Mouse (Mus musculus) kidney, embryonic 14.5 days (tissue): ENCODE measurements at regions not wholly inside any gene's neighbourhood (a gene's known extent, or its start where the extent isn't known, plus 50 kb on each side); places are given as distances from the start of the nearest gene placed in this dataset.

Experiments used
- ATAC-seq: fragments of 200-750 bp; cut with Nextera tagmentation; 2 replicates; pipeline ENCODE4 v1.8.0; 2017; ENCODE audit warnings: moderate number of reproducible peaks, mild to moderate bottlenecking, moderate TSS enrichment, moderate library complexity; ENCODE audit not compliant: low FRiP score, low TSS enrichment
- H3K27ac ChIP-seq: fragments of 300-500 bp; sonication (generic); 2 replicates; pipeline ENCODE4 v1.5.1; 2014; ENCODE audit warnings: low read depth, mild to moderate bottlenecking, low read length, moderate library complexity, mixed read lengths
- H3K27me3 ChIP-seq: fragments of 300-500 bp; sonication (generic); 2 replicates; pipeline ENCODE4 v1.6.1; 2014; ENCODE audit warnings: mild to moderate bottlenecking, low read length; ENCODE audit not compliant: control insufficient read depth, insufficient read depth
- H3K36me3 ChIP-seq: fragments of 300-500 bp; sonication (generic); 2 replicates; pipeline ENCODE4 v1.6.1; 2014; ENCODE audit warnings: low read length, mixed read lengths; ENCODE audit not compliant: control insufficient read depth, insufficient read depth
- H3K4me1 ChIP-seq: fragments of 300-500 bp; sonication (generic); 2 replicates; pipeline ENCODE4 v1.6.1; 2014; ENCODE audit warnings: low read length, mixed read lengths; ENCODE audit not compliant: control insufficient read depth, insufficient read depth
- H3K4me2 ChIP-seq: fragments of 300-500 bp; sonication (generic); replicated peaks from 2 replicates; pipeline ENCODE4 v1.6.1; 2014; ENCODE audit warnings: low read depth, mild to moderate bottlenecking, low read length
- H3K4me3 ChIP-seq: fragments of 300-500 bp; sonication (generic); 2 replicates; pipeline ENCODE4 v1.5.1; 2014; ENCODE audit warnings: mild to moderate bottlenecking, low read length
- H3K9ac ChIP-seq: fragments of 300-500 bp; sonication (generic); 2 replicates; pipeline ENCODE4 v1.6.1; 2014; ENCODE audit warnings: low read depth, mild to moderate bottlenecking, low read length, moderate library complexity
- H3K9me3 ChIP-seq: fragments of 300-500 bp; sonication (generic); 2 replicates; pipeline ENCODE4 v1.6.1; 2016; ENCODE audit warnings: low read length; ENCODE audit not compliant: control insufficient read depth
- WGBS: fragments of 180-500 bp; shearing (Covaris S2); extraction: QIAGEN DNeasy Blood & Tissue Kit; methylation state at CpG from one replicate; pipeline ENCODE4 v1.1.7; 2014; 5-methylcytosine and 5-hydroxymethylcytosine counted together

DNA sequence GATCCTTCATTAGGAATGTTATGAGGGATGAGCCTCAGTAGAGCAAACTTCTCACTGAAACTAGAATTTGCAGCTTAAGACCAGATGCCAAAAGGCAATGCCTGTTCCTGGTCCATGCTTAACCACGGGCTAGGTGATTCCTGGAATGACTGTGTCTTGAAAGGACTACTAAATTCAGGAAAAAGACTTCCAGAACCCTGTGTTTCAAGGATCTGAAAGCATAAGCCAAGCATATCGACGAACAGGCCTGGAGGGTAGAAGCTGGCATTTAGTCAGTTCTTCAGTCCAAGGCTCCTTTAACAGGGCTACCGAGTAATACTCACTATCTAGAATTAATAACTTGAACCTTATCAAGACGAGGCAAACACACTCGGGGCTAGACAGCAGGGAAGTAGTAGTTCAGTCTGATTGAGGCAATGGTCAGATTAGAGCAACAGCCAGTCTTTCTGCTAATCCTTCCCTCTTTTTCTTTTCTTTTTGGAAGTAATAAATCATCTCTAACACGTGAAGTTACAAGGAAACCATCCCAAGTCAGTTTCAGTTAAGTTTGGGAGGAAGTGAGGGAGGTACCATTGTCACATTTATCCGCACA is 134.9 kb upstream of the Bmp2 start:
- Histone ChIP-seq H3K9ac (no peak overlapping the region), H3K27me3 (no peaks in the 10 kb centered on the region), H3K27ac (no peak overlapping the region), H3K36me3 (no peaks in the 10 kb centered on the region), H3K4me2 (no peak overlapping the region), H3K9me3 (no peaks in the 10 kb centered on the region), H3K4me3 (no peak overlapping the region), H3K4me1 (no peaks in the 10 kb centered on the region)
- ATAC-seq = no peak
- 73% methylated on average over 8 of the region's 8 CpGs for WGBS

DNA sequence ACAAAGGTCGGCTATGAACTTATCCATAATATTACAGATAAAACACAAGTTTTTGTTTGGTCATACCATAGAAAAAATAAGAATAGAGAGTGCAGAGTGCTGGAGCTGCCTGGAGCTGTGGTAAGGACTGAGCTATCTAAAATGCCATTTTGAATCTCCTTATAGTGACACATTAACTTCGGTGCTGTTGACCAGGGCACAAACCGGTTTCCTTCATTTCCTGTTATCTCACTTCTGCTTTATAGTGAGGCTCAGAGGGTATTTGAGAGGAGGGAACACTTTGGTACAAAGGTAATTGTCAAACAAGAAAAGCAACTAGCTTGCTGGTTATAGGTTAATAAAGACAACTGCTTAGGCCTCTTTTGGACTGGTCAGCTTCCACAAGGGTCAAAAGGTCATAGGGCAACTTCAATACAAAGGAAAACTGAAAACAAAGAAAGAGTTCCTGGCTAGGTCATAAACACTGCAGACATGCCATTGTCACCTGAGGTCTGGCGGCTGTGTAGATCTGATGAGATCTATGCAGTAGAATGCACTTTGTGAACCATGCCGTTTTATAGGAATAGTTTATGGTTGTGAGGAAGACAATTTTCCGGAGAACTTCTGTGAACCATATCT is 132.2 kb upstream of the Bmp2 start:
- Histone ChIP-seq H3K4me3 (no peak overlapping the region), H3K36me3 (no peaks in the 10 kb centered on the region), H3K27me3 (no peaks in the 10 kb centered on the region), H3K4me2 (no peak overlapping the region), H3K9me3 (no peaks in the 10 kb centered on the region), H3K4me1 (no peaks in the 10 kb centered on the region), H3K27ac (no peak overlapping the region), H3K9ac (no peak overlapping the region)
- WGBS = 76% methylated on average over 6 of the region's 6 CpGs
- ATAC-seq = no peak

DNA sequence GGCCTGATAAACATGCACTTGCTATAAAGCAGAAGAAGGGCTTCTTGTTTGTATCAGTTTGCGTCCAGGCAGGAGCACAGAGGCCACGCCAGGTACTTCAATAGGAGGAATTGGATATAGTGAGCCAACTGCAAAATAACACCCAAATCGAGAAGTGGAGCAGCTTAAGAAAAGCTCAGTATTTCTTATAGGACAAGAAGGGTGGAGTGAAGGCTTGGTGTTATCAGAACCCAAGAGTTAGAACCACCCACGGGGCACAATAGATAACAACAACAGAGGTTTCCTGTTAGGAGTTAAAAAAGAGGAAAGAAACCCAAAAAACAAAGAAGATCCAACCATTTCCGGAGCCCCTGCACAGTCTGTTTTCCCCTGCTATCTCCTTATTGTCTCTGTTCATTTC is 126.4 kb upstream of the Bmp2 start:
- H3K27ac ChIP-seq = no peak overlapping the region
- ATAC-seq = no peak
- H3K4me3 ChIP-seq = no peak overlapping the region
- WGBS = 88% methylated on average over 5 of the region's 5 CpGs
- H3K9me3 ChIP-seq = no peaks in the 10 kb centered on the region
- no peak overlapping the region for H3K4me2 ChIP-seq
- no peak overlapping the region for H3K9ac ChIP-seq
- no peaks in the 10 kb centered on the region for H3K36me3 ChIP-seq
- H3K4me1 ChIP-seq = no peaks in the 10 kb centered on the region
- no peaks in the 10 kb centered on the region for H3K27me3 ChIP-seq

DNA sequence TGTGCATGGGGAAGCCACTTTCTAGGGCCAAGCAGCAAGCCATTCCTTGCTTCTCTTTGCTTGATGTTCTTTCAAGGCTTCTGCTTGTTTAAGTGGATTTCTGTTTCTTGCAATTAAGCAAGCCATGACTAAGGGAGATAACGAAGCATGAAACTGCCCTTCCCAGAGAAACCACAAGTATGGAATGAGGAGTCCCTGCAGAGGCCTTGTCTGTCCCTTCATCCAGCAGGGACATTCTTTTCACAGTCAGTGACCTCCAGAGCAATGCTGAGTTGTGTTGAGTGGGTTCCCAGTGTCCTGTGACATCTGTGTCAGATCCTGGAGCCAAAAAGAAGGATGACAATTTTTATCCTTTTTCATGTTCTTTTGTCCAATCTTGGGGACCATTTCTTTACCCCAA is 124.9 kb upstream of the Bmp2 start:
- H3K9me3 ChIP-seq = no peaks in the 10 kb centered on the region
- H3K9ac ChIP-seq = no peak overlapping the region
- no peak overlapping the region for H3K4me3 ChIP-seq
- H3K27me3 ChIP-seq = no peaks in the 10 kb centered on the region
- no peak overlapping the region for H3K4me2 ChIP-seq
- ATAC-seq = no peak
- no peaks in the 10 kb centered on the region for H3K36me3 ChIP-seq
- no peak overlapping the region for H3K27ac ChIP-seq
- 79% methylated on average over 1 of the region's 1 CpGs for WGBS
- H3K4me1 ChIP-seq = no peaks in the 10 kb centered on the region

DNA sequence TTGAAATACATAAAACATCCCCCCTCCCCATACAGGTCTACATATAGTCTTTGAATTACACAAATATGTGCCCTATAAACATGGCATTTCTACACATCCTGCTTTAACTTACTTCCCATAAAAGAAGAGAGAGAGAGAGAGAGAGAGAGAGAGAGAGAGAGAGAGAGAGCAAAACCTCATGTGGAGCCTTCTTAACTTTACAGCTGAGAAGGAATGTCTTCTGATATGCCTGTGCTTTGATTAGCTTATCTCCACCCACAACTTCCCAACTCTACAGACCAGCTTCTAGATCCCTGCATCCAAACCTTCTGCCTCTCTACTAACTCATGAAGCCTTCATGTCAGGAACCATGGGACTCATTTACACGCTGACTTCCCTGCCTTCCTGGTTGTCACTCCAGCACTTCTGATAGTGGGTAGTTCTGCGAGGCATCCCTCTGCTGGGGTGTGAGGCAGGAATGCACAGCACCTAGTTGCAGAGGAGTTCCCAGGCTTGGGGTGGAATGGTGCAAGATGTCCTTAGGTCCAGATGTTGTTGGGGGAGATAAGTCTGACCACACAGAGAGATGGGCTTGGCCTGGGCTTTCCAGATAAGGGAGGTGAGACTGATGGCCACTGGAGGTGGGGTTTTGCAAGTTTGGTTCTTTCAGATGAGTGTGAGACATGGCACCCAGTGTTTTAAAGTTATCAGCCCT is 122.4 kb upstream of the Bmp2 start:
- Histone ChIP-seq H3K4me1 (no peaks in the 10 kb centered on the region), H3K27ac (no peak overlapping the region)

DNA sequence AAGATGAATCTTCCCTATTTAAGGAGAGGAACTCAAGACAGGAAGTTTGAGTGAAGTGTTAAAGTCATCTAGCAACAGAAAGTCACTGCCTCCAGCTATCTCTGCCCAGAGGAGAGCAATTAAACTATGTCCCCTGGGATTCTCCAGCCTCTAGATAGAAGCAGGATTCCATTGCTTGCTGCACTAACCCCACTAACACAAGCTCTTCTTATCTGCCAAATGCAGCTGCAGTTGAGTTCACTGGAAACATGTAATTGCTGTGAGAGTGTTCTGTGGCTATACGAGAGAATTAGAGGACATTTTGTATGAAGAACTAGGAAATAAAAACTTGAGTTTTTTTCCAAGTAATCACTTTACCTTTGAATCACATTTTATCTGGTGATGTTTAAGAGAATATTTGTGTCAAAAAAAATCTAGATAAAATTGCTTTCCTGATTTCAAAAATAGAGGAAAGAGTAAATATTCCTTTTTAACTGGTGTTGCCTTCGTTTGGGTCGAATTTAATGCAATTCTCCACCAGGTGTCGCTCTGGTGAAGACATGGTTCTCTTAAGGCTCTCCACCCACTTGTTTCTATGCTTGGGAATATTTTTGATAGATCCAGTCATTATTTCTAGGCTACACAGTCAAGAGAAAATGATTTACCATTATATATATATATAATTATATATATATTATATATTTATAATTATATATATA is 121.1 kb upstream of the Bmp2 start:
- no peak for ATAC-seq
- Histone ChIP-seq H3K36me3 (no peaks in the 10 kb centered on the region), H3K4me3 (no peak overlapping the region), H3K9ac (no peak overlapping the region), H3K9me3 (no peaks in the 10 kb centered on the region), H3K4me2 (no peak overlapping the region), H3K4me1 (no peaks in the 10 kb centered on the region), H3K27ac (no peak overlapping the region), H3K27me3 (no peaks in the 10 kb centered on the region)
- 49% methylated on average over 4 of the region's 4 CpGs for WGBS

More for the DNA sequence above, 122.4 kb upstream of the Bmp2 start:
- Histone ChIP-seq H3K9me3 (no peaks in the 10 kb centered on the region), H3K4me3 (no peak overlapping the region), H3K4me2 (no peak overlapping the region), H3K9ac (no peak overlapping the region), H3K27me3 (no peaks in the 10 kb centered on the region), H3K36me3 (no peaks in the 10 kb centered on the region)
- no peak for ATAC-seq
- 72% methylated on average over 2 of the region's 2 CpGs for WGBS

DNA sequence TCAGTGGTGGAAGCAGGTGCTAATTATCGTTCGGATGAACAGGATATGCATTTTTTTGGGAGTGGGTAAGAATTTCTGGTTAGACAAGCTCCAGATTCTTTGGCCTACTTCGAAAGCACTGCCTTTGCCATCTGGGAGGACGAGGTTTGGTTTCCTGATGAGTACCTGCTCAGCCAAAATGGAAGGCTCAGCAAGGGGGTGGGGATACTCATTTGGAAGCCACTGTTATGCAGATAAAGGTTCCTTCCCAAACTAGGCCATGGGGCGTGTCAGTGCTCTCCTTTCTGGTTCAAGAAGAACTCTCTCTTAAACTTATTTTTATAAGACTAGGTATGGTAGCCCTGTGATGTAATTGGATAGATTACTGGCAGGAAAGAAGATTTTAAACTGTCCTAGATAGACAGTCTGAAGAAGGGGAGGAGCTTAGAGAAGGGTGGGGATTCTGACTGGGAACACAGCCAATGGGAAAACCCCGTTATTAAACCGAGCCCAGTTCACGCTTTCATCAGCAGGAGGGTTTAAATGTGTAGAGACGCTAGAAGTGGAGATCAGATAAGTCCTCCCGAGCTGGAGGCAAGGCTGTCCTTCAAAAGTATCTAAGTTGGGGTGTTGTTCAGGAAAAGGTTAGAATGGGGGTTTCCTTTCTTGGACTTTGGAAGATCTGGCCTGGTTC is 119.7 kb upstream of the Bmp2 start:
- no peaks in the 10 kb centered on the region for H3K27me3 ChIP-seq
- WGBS = 87% methylated on average over 10 of the region's 10 CpGs

DNA sequence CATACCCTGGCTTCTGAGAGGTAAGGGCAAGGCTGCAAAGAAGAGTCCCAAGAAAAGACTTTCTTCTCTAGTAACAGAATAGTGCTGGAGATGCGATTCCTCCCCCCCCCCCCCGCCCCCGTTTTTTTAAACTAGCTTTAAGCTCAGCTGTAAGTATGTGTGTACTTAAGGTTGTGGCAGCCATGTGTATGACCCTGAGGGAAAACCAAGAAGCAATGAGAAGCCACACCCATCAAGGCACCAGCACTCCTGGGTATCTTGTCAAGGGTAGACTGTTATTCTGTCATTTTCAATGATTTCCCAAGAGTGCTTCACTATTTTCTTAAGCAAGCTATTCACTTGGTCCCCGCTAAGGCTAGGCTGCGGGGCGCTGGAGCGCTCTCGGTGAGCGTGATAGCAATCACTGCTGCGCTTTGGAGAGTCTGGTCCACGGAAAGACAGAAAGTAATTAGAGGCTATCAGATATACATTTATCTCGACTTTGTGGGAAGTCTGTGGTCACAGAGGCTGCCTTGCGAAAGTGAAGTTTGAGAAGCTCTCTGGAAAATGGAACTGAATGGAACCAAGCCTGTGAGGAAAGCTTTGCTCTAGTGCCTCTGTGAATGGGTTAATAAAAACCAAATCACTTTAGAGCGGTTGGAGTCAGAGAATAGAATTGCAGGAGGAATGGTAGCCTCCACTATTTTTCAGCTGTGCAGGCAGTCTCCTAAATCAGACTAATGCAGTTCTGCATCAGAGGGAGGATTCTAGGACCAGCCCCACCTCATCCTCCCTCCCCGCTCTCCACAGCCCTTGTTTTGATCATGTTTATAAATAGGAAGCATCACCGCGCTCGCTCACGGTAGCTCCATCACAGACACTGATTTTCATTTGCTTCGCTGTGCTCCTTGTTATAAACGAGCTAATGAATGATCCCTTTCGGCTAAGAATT is 114.8 kb upstream of the Bmp2 start:
- H3K9me3 ChIP-seq = no peaks in the 10 kb centered on the region

More for the DNA sequence above, 119.7 kb upstream of the Bmp2 start:
- ATAC-seq = no peak
- no peak overlapping the region for H3K27ac ChIP-seq
- H3K4me2 ChIP-seq = no peak overlapping the region
- no peaks in the 10 kb centered on the region for H3K4me1 ChIP-seq
- H3K9me3 ChIP-seq = no peaks in the 10 kb centered on the region
- H3K36me3 ChIP-seq = no peaks in the 10 kb centered on the region
- no peak overlapping the region for H3K4me3 ChIP-seq
- H3K9ac ChIP-seq = no peak overlapping the region

More for the DNA sequence above, 114.8 kb upstream of the Bmp2 start:
- Histone ChIP-seq H3K27me3 (no peaks in the 10 kb centered on the region), H3K4me3 (no peak overlapping the region), H3K4me2 (0 out of 2 replicates have a peak overlapping the region, but pooled peaks have one; percentile 6), H3K27ac (no peak overlapping the region), H3K36me3 (no peaks in the 10 kb centered on the region), H3K9ac (no peak overlapping the region), H3K4me1 (no peaks in the 10 kb centered on the region)
- WGBS = 63% methylated on average over 22 of the region's 22 CpGs
- peak; percentile 43; the same call in 1 of the 2 replicates for ATAC-seq
